Mouse (Mus musculus): ENCODE results near the gene Tmeff2. TPM values are rescaled to one million over a fixed set of nuclear protein-coding genes. Genes with fewer than 3 reads are reported as not detected.

Gene Tmeff2
- total RNA-seq, 2 experiments from 2014 or later = 7.0 to 9.9 TPM

GRCm38 (mm10) chr1:51101034-51101590, 200.7 kb downstream of the Tmeff2 start:
- DNase-seq (ENCODE audit: low spot score in 2 of 2) = no peak

GRCm38 (mm10) chr1:51104698-51105097, 204.3 kb downstream of the Tmeff2 start:
- DNase-seq (ENCODE audit: low spot score in 2 of 2) = no peak

GRCm38 (mm10) chr1:51106401-51106920, 206.0 kb downstream of the Tmeff2 start:
- DNase-seq (ENCODE audit: low spot score in 2 of 2) = no peak

- DNase-seq (ENCODE audit: low spot score in 2 of 2) = no peak
Measured at GRCm38 (mm10) chr1:51107299-51107698, 206.9 kb downstream of the Tmeff2 start.

- no peak for DNase-seq (ENCODE audit: low spot score in 2 of 2)
Measured at GRCm38 (mm10) chr1:51114721-51115120, 214.3 kb downstream of the Tmeff2 start.

- DNase-seq (ENCODE audit: low spot score in 2 of 2) = no peak
Measured at GRCm38 (mm10) chr1:51115761-51116160, 215.3 kb downstream of the Tmeff2 start.

GRCm38 (mm10) chr1:51117830-51118229, 217.4 kb downstream of the Tmeff2 start:
- DNase-seq (ENCODE audit: low spot score in 2 of 2) = no peak

GRCm38 (mm10) chr1:51125671-51126424, 225.4 kb downstream of the Tmeff2 start:
- DNase-seq (ENCODE audit: low spot score in 2 of 2) = no peak

GRCm38 (mm10) chr1:51126425-51126765, 225.9 kb downstream of the Tmeff2 start:
- DNase-seq (ENCODE audit: low spot score in 2 of 2) = no peak

GRCm38 (mm10) chr1:51136792-51137191, 236.3 kb downstream of the Tmeff2 start:
- no peak for DNase-seq (ENCODE audit: low spot score in 2 of 2)

- DNase-seq (ENCODE audit: low spot score in 2 of 2) = no peak
Measured at GRCm38 (mm10) chr1:51139605-51140004, 239.2 kb downstream of the Tmeff2 start.

- no peak for DNase-seq (ENCODE audit: low spot score in 2 of 2)
Measured at GRCm38 (mm10) chr1:51141381-51141780, 240.9 kb downstream of the Tmeff2 start.

GRCm38 (mm10) chr1:51142729-51143128, 242.3 kb downstream of the Tmeff2 start:
- DNase-seq (ENCODE audit: low spot score in 2 of 2) = no peak

- no peak for DNase-seq (ENCODE audit: low spot score in 2 of 2)
Measured at GRCm38 (mm10) chr1:51145693-51146092, 245.2 kb downstream of the Tmeff2 start.

- no peak for DNase-seq (ENCODE audit: low spot score in 2 of 2)
Measured at GRCm38 (mm10) chr1:51148481-51149137, 248.2 kb downstream of the Tmeff2 start.

- no peak for DNase-seq (ENCODE audit: low spot score in 2 of 2)
Measured at GRCm38 (mm10) chr1:51149488-51149887, 249.0 kb downstream of the Tmeff2 start.

- DNase-seq (ENCODE audit: low spot score in 2 of 2) = no peak
Measured at GRCm38 (mm10) chr1:51149890-51150289, 249.4 kb downstream of the Tmeff2 start.

- no peak for DNase-seq (ENCODE audit: low spot score in 2 of 2)
Measured at GRCm38 (mm10) chr1:51152017-51152416, 251.6 kb downstream of the Tmeff2 start.

GRCm38 (mm10) chr1:51152856-51153255, 252.4 kb downstream of the Tmeff2 start:
- DNase-seq (ENCODE audit: low spot score in 2 of 2) = no peak

- no peak for DNase-seq (ENCODE audit: low spot score in 2 of 2)
Measured at GRCm38 (mm10) chr1:51184276-51184675, 283.8 kb downstream of the Tmeff2 start.

- no peak for DNase-seq (ENCODE audit: low spot score in 2 of 2)
Measured at GRCm38 (mm10) chr1:51189008-51189407, 288.6 kb downstream of the Tmeff2 start.

- no peak for DNase-seq (ENCODE audit: low spot score in 2 of 2)
Measured at GRCm38 (mm10) chr1:51191253-51191652, 290.8 kb downstream of the Tmeff2 start.

All from adrenal gland, adult 18-20 months (tissue).